Mouse (Mus musculus) CH12.LX (cell line): ENCODE results near the gene Senp1. TPM values are rescaled to one million over a fixed set of nuclear protein-coding genes. Genes with fewer than 3 reads are reported as not detected.

Source experiments
- DNase-seq: peaks from one replicate; pipeline ENCODE4 v3.0.0-alpha.2; 2013; ENCODE audit errors: extremely low read depth
- H3K27ac ChIP-seq: 2 replicates; pipeline ENCODE4 v1.5.1; 2012; ENCODE audit warnings: low read depth, mild to moderate bottlenecking, control low read depth, moderate library complexity; ENCODE audit not compliant: insufficient read depth
- H3K27me3 ChIP-seq: replicated peaks from 2 replicates; pipeline ENCODE3; 2012; ENCODE audit warnings: inconsistent platforms
- H3K36me3 ChIP-seq, 2 experiments: replicated peaks in 1 of 2; 2 replicates each; pipeline versions ENCODE3 to v1.6.1; 2012; ENCODE audit warnings: inconsistent platforms in 1 of 2, low read length in 1 of 2, mild to moderate bottlenecking in 1 of 2, mixed read lengths in 1 of 2, moderate library complexity in 1 of 2; ENCODE audit not compliant: control insufficient read depth in 1 of 2, insufficient read depth in 1 of 2
- H3K4me1 ChIP-seq, 2 experiments: 2 replicates each; pipeline ENCODE4 v1.6.1; 2012; ENCODE audit warnings: inconsistent platforms in 1 of 2, moderate library complexity in 1 of 2; ENCODE audit not compliant: insufficient read depth in 2 of 2, control insufficient read depth in 1 of 2
- H3K4me2 ChIP-seq: 2 replicates; pipeline ENCODE4 v1.6.1; 2012; ENCODE audit warnings: low read depth, mild to moderate bottlenecking, control low read depth; ENCODE audit not compliant: poor library complexity, insufficient read depth, severe bottlenecking
- H3K4me3 ChIP-seq, 3 experiments: fragments of 150-350 bp in 1 of 3; sonication (generic) in 1 of 3; replicated peaks in 1 of 3; 2 replicates each; pipeline versions ENCODE3 to v1.5.1; 2011 to 2012; ENCODE audit warnings: low read depth in 2 of 3, low read length in 2 of 3, mild to moderate bottlenecking in 2 of 3, moderate library complexity in 2 of 3, control low read depth in 1 of 3, improper control_type of control experiment in 1 of 3, inconsistent platforms in 1 of 3, mixed read lengths in 1 of 3; ENCODE audit not compliant: poor library complexity in 1 of 3
- H3K79me2 ChIP-seq: replicated peaks from 2 replicates; pipeline ENCODE4 v1.6.1; 2012; ENCODE audit warnings: mild to moderate bottlenecking, moderate library complexity; ENCODE audit not compliant: control insufficient read depth, poor library complexity, insufficient read depth, severe bottlenecking; ENCODE audit errors: extremely low read depth
- H3K9ac ChIP-seq: 2 replicates; pipeline ENCODE4 v1.6.1; 2012; ENCODE audit warnings: low read depth, mild to moderate bottlenecking, control low read depth, moderate library complexity; ENCODE audit not compliant: insufficient read depth
- H3K9me3 ChIP-seq: replicated peaks from 2 replicates; pipeline ENCODE3; 2012; ENCODE audit warnings: low read length, inconsistent platforms, mixed read lengths
- CHD1 ChIP-seq: IDR thresholded peaks from 2 replicates; pipeline ENCODE4 v1.6.1; 2012; ENCODE audit warnings: low read depth, low read length, improper control_type of control experiment, inconsistent platforms
- CHD2 ChIP-seq: IDR thresholded peaks from 2 replicates; pipeline ENCODE4 v1.6.1; 2011; ENCODE audit warnings: low read length, improper control_type of control experiment
- CTCF ChIP-seq, 2 experiments: IDR thresholded peaks in 1 of 2; conservative IDR thresholded peaks in 1 of 2; 2 replicates each; pipeline ENCODE4 v1.5.1; 2011 to 2012; ENCODE audit warnings: low read depth in 2 of 2, low read length in 2 of 2, improper control_type of control experiment in 1 of 2, inconsistent platforms in 1 of 2, mild to moderate bottlenecking in 1 of 2, moderate library complexity in 1 of 2
- ELF1 ChIP-seq: IDR thresholded peaks from 2 replicates; pipeline ENCODE4 v1.6.1; 2014; ENCODE audit warnings: low read depth, mild to moderate bottlenecking, inconsistent platforms, low read length, improper control_type of control experiment
- EP300 ChIP-seq: IDR thresholded peaks from 2 replicates; pipeline ENCODE4 v1.6.1; 2011; ENCODE audit warnings: low read length, improper control_type of control experiment
- ETS1 ChIP-seq: conservative IDR thresholded peaks from 2 replicates; pipeline ENCODE4 v1.6.1; 2012; ENCODE audit warnings: low read depth, mild to moderate bottlenecking, inconsistent platforms, low read length, improper control_type of control experiment, moderate library complexity
- HCFC1 ChIP-seq: IDR thresholded peaks from 2 replicates; pipeline ENCODE4 v1.6.1; 2012; ENCODE audit warnings: low read depth, mild to moderate bottlenecking, inconsistent platforms, low read length, improper control_type of control experiment
- IRF4 ChIP-seq: IDR thresholded peaks from 2 replicates; pipeline ENCODE4 v1.6.1; 2014; ENCODE audit warnings: low read depth, mild to moderate bottlenecking, inconsistent platforms, low read length, improper control_type of control experiment
- JUN ChIP-seq: IDR thresholded peaks from 2 replicates; pipeline ENCODE4 v1.6.1; 2011; ENCODE audit warnings: low read depth, mild to moderate bottlenecking, low read length, improper control_type of control experiment, moderate library complexity; ENCODE audit not compliant: insufficient read depth
- JUND ChIP-seq: conservative IDR thresholded peaks from 2 replicates; pipeline ENCODE4 v1.6.1; 2011; ENCODE audit warnings: low read depth, low read length, improper control_type of control experiment
- KAT2A ChIP-seq: IDR thresholded peaks from 2 replicates; pipeline ENCODE4 v1.6.1; 2012; ENCODE audit warnings: low read length, improper control_type of control experiment, inconsistent platforms; ENCODE audit not compliant: insufficient replicate concordance
- MAFK ChIP-seq: IDR thresholded peaks from 2 replicates; pipeline ENCODE4 v1.6.1; 2011; ENCODE audit warnings: low read length, improper control_type of control experiment; ENCODE audit not compliant: insufficient replicate concordance
- MAX ChIP-seq: IDR thresholded peaks from 2 replicates; pipeline ENCODE4 v1.6.1; 2011; ENCODE audit warnings: low read length, improper control_type of control experiment
- MAZ ChIP-seq: IDR thresholded peaks from 2 replicates; pipeline ENCODE4 v1.6.1; 2012; ENCODE audit warnings: low read depth, mild to moderate bottlenecking, inconsistent platforms, low read length, improper control_type of control experiment, moderate library complexity
- MEF2A ChIP-seq: IDR thresholded peaks from 2 replicates; pipeline ENCODE4 v1.6.1; 2014; ENCODE audit warnings: low read depth, mild to moderate bottlenecking, inconsistent platforms, low read length, improper control_type of control experiment, borderline replicate concordance
- MXI1 ChIP-seq: IDR thresholded peaks from 2 replicates; pipeline ENCODE4 v1.6.1; 2011; ENCODE audit warnings: mild to moderate bottlenecking, low read depth, low read length, improper control_type of control experiment
- PAX5 ChIP-seq: IDR thresholded peaks from 2 replicates; pipeline ENCODE4 v1.6.1; 2012; ENCODE audit warnings: low read length, inconsistent platforms, mixed read lengths
- RAD21 ChIP-seq: IDR thresholded peaks from 2 replicates; pipeline ENCODE4 v1.6.1; 2011; ENCODE audit warnings: low read depth, mild to moderate bottlenecking, low read length, improper control_type of control experiment, moderate library complexity
- TBP ChIP-seq: conservative IDR thresholded peaks from 2 replicates; pipeline ENCODE4 v1.6.1; 2011; ENCODE audit warnings: low read depth, low read length, improper control_type of control experiment
- TCF12 ChIP-seq: IDR thresholded peaks from 2 replicates; pipeline ENCODE4 v1.6.1; 2014; ENCODE audit warnings: low read depth, mild to moderate bottlenecking, inconsistent platforms, low read length, improper control_type of control experiment
- USF1 ChIP-seq: IDR thresholded peaks from 2 replicates; pipeline ENCODE4 v1.6.1; 2014; ENCODE audit warnings: low read depth, mild to moderate bottlenecking, inconsistent platforms, low read length, improper control_type of control experiment
- ZNF384 ChIP-seq: IDR thresholded peaks from 2 replicates; pipeline ENCODE4 v1.6.1; 2012; ENCODE audit warnings: low read depth, low read length, improper control_type of control experiment, inconsistent platforms
- dilution Hi-C: fragments of 300-500 bp; cut with MboI; formaldehyde crosslinking; loops from 2 replicates; pipeline ENCODE4 v1.14.3; 2020; ENCODE audit warnings: low sequenced_read_pairs; ENCODE audit not compliant: extremely low pct_unique_long_range_greater_than_20kb, extremely low pct_ligation_motif_present
- in situ Hi-C: fragments of 300-500 bp; cut with MboI; formaldehyde crosslinking; loops from 3 replicates; pipeline ENCODE4 v1.14.3; 2019; ENCODE audit warnings: low sequenced_read_pairs, low pct_ligation_motif_present, low pct_unique_long_range_greater_than_20kb, mixed read lengths
- polyA plus RNA-seq: library from polyadenylated mRNA; unstranded; fragments of >175 nt; gene quantifications from 2 replicates; pipeline ENCODE4 v1.2.1, GENCODE M21; 2012; ENCODE audit warnings: low read depth; ENCODE audit not compliant: insufficient read length
- total RNA-seq, 2 experiments: library from RNA; depleted of rRNA; stranded (reverse); fragments of 300-350 nt in 1 of 2; fragments of >200 nt in 1 of 2; gene quantifications; 2 replicates each; pipeline ENCODE4 v1.2.3; 2012 to 2014

Gene Senp1
- total and polyA plus RNA-seq, 3 experiments, result 14.9 to 38.5 (median 23.3) TPM

GRCm38 (mm10) chr15:98088889-98089288 is 4.7 kb downstream of the Senp1 start:
- Histone ChIP-seq H3K27ac (no peak overlapping the region), H3K79me2 (peaks cover 39% of the 10 kb centered on the region)
- in situ Hi-C loops, result no loop called here
- no peak for DNase-seq
- TF ChIP-seq TBP, result no peak
- no peak for TF ChIP-seq ETS1
- TF ChIP-seq ELF1, result no peak
- no peak for TF ChIP-seq MXI1
- no peak for TF ChIP-seq HCFC1
- no peak for TF ChIP-seq CHD1
- no peak for TF ChIP-seq MEF2A
- TF ChIP-seq RAD21, result no peak
- TF ChIP-seq JUN, result no peak
- no peak for TF ChIP-seq USF1
- no peak for TF ChIP-seq MAZ
- no peak for TF ChIP-seq EP300
- TF ChIP-seq MAFK, result no peak
- no peak for TF ChIP-seq TCF12
- TF ChIP-seq MAX, result no peak
- TF ChIP-seq, all 38 proteins: peak for 0
- Histone ChIP-seq H3K4me1 (peaks cover 5 to 36% of the 10 kb centered on the region in 2 experiments), H3K27me3 (no peaks in the 10 kb centered on the region), H3K9ac (no peak overlapping the region), H3K9me3 (no peaks in the 10 kb centered on the region), H3K4me3 (no peak overlapping the region), H3K4me2 (peak overlapping the region; percentile 89), H3K36me3 (peaks cover 18 to 47% of the 10 kb centered on the region in 2 experiments)
- dilution Hi-C loops, result no loop called here

GRCm38 (mm10) chr15:98076901-98077300 is 16.6 kb downstream of the Senp1 start:
- no peak for DNase-seq
- no peak overlapping the region for H3K4me2 ChIP-seq
- peaks cover 13% of the 10 kb centered on the region for H3K9me3 ChIP-seq
- H3K36me3 ChIP-seq, result peaks cover 51 to 91% of the 10 kb centered on the region in 2 experiments
- H3K4me3 ChIP-seq, result no peak overlapping the region
- H3K4me1 ChIP-seq, result peaks cover 4 to 33% of the 10 kb centered on the region in 2 experiments
- H3K27ac ChIP-seq, result no peak overlapping the region
- TF ChIP-seq JUND (no peak), ELF1 (no peak), ZNF384 (no peak), HCFC1 (no peak), IRF4 (no peak), KAT2A (no peak), CHD2 (no peak), CTCF (conservative IDR thresholded peaks at IDR 0.05 in 1 of 2, IDR thresholded peaks at IDR 0.05 in 1 of 2; ENCODE audit: low read depth in 2 of 2, low read length in 2 of 2) (no peak), PAX5 (no peak)
- TF ChIP-seq, all 38 proteins: peak for 0
- dilution Hi-C loops, result no loop called here
- in situ Hi-C loops, result no loop called here
- H3K79me2 ChIP-seq, result no peaks in the 10 kb centered on the region; the same call in 1 of the 2 replicates
- H3K9ac ChIP-seq, result no peak overlapping the region
- no peaks in the 10 kb centered on the region for H3K27me3 ChIP-seq
